Mouse (Mus musculus): ENCODE results near the gene Kctd20.

GRCm38 (mm10) chr17:28930392-28931074, 21.2 kb upstream of the Kctd20 start:
- TF ChIP-seq CTCF (IDR thresholded peaks at IDR 0.05; ENCODE audit: control insufficient read depth, insufficient read depth, insufficient read length) (peak; percentile 2), USF1 (IDR thresholded peaks at IDR 0.05; ENCODE audit: low read depth) (no peak)

Measured in C2C12 (cell line).